Mouse (Mus musculus) mouse trophoblast stem cell (cell line): Measurements from ENCODE around the gene Muc3.
"Not testable (repeated sequence)": the region's sequence is repeated elsewhere in the genome, so short reads cannot be mapped to it uniquely, and the experiment has no call there.

Experiments used
- in situ Hi-C, 2 experiments: fragments of 300-500 bp; cut with MseI, MboI; formaldehyde crosslinking; loops; 2 replicates in 1 of 2; 3 replicates in 1 of 2; pipeline ENCODE4 v1.15.1; 2025

Muc3 gene

DNA sequence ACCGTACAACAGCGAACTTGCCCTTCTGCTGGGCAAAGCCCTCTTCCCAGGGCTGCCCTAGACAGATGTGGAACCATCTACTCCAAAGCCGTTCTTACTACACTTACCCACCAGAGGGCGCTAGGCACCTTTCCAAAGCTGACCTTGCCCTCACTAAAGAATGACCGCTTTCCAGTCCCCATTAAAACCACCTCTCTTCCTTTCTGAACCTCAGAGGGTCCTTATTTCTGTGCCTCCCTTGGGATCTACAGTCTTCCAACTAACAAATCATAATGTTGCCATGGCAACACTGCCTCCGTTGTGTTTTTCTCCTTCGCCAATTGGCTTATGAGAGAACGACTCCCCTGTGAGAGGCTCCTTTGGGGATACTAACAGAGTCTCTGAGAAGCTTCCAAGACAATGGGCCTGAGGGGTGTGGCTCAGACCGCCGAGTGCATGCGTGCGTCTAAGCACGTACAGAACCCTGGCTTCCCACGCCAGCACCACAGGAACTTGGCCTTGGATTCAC is 26.4 kb downstream of the Muc3 start:
- in situ Hi-C loops: no loop called here

DNA sequence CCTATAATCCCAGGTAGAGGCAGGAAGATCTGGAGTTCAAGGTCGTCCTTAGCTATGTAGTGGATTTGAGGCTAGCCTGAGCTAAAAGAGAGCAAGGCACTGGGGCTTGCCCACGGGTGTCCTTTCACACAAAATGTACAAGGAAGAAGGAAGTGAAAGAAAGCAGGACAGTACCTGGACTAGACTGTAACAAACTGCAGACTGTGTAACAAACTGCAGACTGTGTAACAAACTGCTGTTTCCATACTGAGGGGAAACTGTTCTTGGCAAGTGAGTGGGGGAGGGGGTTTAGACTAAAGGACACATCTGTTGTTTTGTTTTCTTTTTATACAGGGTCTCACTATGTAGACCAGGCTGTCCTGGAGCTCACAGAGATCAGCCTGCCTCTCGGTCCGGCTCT is 27.8 kb downstream of the Muc3 start:
- in situ Hi-C loops: no loop called here

DNA sequence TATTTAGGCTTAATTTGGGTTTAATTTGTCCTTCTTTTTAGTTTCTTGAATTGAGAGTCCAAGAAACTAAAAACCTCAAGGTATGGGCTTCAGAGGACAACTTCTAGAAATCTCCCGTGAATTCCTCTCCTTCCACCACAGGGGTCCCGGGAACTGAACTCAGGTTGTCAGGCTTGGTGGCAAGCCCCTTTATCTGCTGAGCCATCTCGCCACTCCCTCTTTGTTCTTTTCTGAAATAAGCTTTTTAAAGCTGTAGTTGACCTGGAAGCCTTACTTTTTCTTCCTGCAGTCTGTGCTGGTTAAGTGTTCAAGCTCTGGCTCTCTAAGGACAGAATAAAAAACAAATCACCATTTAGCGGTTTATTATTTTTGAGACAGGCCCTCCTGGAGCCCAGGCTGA is 30.2 kb downstream of the Muc3 start:
- in situ Hi-C loops: no loop called here

DNA sequence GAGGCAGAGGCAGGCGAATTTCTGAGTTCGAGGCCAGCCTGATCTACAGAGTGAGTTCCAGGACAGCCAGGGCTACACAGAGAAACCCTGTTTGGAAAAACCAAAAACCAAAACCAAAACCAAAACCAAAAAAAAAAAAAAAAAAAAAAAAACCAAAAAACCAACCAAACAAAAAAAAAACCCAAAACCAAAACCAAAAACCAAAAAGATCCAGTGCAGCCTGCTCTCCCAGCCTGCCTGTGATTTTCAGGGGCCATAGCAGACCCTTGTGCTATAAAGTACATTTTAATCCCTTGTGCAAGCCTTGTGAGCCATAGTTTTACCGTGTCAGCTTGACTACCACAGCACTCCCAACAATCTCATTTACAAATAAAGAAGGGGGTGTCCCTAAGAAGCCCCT is 31.1 kb downstream of the Muc3 start:
- in situ Hi-C loops: not testable (repeated sequence)

DNA sequence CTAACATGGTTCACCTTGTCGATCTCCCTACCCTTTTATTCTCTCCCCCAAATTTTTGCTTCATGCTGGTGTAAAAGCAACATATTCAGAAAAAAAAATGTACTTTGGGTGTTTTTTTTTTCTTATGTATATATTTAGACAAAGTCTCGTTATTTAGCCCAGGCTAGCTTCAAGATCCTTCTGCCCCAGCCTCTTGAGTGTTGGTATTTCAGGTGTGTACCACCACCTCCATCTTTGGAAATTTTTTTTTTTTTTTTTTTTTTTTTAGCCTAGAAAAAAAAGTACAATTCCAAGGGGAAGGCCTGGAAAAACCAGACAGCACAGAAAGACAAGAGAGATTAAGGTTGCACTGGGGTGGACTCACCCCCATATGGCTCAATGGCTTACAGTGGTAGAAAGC is 32.1 kb downstream of the Muc3 start:
- in situ Hi-C loops: no loop called here

DNA sequence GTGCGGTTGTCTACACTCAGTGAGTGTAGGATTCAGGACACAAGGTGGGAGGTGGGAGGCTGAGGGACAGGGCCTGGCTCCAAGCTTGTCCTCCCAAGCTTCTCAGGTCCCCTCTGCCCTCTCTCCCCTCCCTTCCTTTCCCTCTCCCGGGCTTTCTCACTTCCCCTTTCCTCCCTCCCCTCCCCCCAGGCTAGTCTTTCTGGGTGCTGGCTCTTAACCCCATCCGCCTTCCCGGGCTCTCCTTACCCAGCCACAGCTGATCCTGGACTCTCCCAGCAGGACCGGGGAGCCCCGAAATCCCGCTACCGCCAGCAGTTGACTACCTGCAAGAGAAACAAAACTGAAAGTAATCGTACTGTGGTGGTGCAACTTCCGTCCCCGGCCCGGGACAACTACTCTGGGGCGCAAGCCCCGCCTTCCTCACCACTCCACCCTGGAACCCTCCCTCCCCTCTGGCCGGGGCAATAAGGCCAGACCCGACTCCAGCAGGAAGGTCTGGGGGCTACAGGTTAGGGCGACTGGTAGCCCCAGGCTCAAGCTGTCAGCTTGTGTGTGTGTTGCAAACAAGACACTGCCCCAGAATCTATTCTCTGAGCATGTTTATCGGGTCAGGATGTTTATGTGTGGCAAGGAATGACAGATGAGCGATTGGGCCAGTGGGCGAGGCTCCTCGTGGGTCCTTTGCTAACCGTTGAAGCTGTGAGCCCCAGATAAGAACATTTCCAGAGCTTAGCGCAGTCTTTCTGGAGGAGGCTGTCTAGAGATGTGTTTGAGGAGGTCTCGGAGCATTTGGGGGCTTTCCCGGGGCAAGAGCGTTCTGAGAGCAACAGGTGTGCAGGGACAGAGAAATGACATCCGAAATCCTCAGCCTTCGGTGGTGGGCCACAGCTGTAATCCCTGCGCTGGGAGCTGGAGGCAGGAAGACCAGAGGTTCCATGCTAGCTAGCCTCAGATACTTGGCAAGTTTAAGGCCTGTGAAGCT is 33.0 kb downstream of the Muc3 start, which contains the start of gene Trim56:
Gene Trim56 (minus strand): TSS at position 344 of the 982 bp plus-strand sequence.
- in situ Hi-C loops: no loop called here

DNA sequence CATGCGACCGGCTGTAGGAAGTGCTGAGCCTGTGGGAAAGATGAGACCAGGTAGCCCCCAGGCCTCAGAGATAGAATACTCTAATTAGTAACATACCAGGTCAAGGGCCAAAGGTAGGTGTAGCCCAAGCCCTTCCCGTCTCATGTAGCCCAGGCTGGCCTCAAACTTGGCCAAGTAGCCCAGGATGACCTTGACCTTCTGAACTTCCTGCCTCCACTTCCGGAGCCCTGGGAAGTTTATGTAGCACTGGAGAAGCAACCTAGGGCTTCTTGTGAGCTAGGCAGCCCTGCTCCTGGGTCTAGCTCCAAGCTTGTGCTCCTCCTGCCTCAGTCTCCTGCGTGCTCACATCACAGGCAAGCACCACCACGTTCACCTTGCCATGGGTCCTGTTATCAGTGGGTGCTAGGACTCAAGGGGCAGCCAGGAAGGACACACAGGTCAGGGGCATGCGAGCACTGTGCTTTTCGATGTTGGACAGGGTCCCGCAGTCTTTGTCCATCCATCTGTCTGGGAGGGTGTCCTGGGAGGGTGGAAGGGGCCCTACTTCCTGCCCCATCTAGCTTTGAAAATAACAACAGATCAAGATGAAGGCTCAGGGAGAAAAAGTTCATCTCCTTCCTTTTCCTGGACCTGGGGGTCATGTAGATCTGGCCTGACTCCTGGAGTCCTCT is 34.1 kb downstream of the Muc3 start:
- in situ Hi-C loops: no loop called here

DNA sequence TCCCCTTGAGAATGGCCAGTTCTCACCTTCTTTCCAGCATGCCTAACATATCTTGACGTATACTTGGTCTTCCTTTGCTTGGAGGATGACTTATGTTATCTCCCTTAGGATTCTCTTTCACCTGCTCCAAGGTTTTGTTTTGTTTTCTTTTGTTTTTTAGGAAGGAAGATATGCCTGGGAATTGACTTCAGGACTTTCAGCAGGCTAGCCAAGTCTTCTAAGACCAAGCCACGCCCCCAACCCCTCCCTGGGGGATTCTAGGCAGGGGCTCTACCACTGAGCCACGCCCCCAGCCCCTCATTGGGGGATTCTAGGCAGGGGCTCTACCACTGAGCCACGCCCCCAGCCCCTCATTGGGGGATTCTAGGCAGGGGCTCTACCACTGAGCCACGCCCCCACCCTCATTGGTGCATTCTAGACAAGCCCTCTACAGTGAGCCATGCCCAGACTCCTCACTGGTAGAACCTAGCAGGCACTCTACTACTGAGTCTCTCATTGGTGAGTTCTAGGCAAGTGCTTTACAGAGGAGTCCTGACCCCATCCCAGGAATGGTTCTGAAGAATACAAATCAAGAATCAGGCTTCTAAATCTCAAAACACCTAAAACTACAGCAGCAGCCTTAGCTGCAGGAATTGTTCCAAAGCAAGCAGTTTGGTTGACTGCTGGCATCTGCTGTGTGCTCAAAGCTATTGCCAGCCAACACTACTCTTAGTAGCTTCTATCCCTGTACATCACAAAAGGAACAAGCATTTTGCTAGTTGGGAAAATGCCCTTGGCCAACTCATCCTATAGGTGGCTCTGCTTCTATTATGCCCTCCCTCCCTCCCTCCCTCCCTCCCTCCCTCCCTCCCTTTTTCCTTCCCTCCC is 37.3 kb downstream of the Muc3 start:
- in situ Hi-C loops: no loop called here

DNA sequence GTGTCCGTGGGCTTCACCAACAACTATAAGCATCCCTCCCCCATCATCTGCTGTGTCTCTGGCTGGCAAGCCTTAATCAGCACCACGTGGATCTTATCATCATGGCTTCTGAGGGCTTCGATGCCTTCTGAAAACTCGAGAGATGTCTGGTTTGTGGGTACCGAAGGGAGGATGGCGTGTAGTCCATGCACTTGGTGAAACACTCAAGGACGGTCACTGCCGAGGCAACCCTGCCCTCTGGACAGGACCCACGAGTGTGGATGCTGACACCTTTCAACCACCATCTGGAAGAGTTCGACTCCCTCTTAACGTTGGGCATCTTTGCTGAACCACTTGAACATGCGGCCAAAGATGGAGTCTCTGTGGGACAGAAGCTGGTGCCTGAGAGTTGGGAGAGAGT is 38.3 kb downstream of the Muc3 start:
- in situ Hi-C loops: no loop called here

DNA sequence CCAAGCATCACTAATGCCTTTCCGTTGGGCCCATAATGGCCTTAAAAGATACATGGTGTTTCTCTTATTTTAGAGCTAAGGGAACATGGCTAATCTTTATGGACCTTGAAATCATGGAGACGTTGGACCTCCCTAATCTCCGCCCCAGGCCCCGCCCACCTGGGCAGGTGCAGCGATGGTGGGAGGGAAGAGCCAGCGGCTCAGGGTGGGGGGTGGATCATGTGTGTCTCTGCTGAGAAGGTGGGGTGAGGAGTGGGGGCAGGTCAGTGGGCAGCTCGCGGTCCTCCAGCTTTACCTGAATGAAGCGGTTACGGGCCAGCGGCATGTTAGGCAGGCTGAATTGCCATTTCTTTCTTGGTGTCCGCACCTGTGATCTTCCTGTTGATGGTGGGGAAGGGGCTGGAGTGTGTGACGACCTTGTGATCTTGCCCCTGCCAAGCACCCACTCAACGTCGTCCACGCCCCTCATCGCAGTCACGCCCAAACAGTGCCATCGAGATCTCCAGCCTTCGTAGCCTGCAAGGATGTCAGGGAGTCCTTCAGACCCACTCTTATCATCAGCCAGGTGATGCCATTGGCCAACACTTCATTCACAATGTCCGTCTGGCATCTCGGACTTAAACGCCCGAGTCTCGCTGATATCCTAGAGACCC is 39.1 kb downstream of the Muc3 start:
- in situ Hi-C loops: loop anchor here (5.0 to 10.0 kb wide), 2 partner anchors 85 to 98 kb away; partner anchors contain the start of gene Vgf (in 1 of the 2)

DNA sequence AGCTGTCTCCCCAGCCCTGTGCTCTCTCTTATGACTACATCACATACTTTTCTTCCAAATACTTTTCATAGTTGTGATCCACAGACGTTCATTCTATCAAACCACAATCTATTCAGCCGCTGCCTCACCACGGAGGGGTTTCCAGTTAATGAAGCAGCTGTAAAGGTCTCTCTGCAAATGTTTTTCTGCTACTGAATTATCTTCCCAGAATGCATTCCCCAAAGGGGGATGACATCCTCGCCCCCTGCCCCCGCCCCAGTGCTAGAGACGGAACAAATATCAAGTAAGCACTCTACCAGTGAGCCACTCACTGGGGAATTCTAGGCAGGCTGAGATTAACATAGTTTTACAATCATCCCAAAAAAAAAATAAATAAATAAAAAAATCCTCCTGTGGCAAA is 41.0 kb downstream of the Muc3 start:
- in situ Hi-C loops: loop anchor here (5.0 to 10.0 kb wide), 2 partner anchors 83 to 96 kb away; partner anchors contain the start of gene Vgf (in 1 of the 2)

DNA sequence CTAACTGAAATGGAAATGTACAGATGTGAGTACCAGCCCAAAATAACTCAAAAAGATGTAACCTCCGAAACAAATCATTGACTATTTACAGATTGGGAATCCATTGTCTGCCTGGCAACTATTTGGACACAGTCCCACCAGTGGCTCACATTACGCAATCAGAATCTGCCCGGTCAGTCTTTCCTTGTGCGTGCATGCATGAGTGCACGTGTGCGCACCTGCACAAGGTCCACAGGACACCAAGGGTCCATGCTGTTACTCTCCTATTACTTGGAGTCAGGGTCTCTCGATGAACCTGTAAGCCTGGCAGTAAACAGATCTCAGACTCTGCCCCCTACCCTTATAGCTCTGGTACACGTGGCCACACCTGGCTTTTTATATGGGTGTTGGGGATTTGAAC is 41.5 kb downstream of the Muc3 start:
- in situ Hi-C loops: loop anchor here (5.0 to 10.0 kb wide), 2 partner anchors 83 to 95 kb away; partner anchors contain the start of gene Vgf (in 1 of the 2)

DNA sequence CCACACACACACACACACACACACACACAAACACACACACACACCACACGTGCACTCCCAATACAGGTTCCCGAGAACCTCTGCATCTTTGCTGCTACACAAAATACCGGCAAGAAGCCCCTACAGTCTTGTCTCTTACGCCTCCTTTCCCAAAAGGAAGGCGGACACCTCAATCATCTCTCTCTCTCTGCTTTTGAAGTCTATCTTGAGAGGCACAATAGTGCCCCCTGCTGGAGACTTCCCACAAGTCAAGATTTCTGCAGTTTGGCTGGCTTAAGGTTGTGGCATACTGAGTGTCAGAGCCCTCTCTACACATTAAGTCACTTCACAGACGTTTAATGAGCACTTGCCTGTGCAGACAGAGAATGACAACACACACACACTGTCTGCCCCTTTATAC is 42.1 kb downstream of the Muc3 start:
- in situ Hi-C loops: loop anchor here (5.0 to 10.0 kb wide), 2 partner anchors 82 to 95 kb away; partner anchors contain the start of gene Vgf (in 1 of the 2)

DNA sequence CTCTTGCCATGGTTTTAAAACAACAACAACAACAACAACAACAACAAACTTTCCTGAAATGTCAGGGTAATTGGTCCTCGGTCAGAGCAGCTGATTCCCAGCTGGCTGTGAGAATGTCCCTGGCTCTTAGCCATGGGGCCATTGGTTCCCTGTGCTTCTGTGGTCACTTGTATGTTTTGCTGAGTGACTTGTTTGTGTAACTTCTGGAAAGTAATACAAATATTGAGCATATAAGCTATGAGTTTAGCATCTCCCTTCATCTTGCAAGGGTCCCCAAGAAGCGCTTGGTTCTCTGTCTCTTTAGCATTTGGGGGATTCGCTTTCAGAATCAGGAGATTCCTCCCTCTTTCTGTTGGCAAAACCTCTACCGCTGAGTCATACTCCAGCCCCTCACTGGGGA is 42.7 kb downstream of the Muc3 start:
- in situ Hi-C loops: loop anchor here (5.0 to 10.0 kb wide), 2 partner anchors 82 to 94 kb away; partner anchors contain the start of gene Vgf (in 1 of the 2)

DNA sequence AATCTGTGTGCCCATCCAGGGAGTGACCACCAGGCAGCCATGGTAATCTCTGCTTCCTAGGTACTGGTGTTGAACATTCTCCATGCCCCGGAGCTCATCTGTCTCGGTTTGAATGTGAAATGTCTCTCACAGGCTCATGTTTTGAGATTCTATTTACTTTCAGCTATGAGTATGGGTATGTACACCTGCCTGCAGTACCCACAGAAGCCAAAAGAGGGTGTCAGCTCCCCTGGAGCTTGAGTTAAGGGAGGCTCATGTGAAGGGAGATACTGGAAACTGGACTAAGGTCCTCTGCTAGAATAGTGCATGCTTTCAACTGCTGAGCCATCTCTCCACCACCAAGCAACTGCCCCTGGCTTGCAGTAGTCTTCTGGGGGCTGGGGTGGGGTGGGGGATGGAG is 45.2 kb downstream of the Muc3 start:
- in situ Hi-C loops: loop anchor here in 1 of 2 experiments (10.0 kb wide), 1 partner anchor 79 kb away; the partner anchor contains the start of gene Vgf

DNA sequence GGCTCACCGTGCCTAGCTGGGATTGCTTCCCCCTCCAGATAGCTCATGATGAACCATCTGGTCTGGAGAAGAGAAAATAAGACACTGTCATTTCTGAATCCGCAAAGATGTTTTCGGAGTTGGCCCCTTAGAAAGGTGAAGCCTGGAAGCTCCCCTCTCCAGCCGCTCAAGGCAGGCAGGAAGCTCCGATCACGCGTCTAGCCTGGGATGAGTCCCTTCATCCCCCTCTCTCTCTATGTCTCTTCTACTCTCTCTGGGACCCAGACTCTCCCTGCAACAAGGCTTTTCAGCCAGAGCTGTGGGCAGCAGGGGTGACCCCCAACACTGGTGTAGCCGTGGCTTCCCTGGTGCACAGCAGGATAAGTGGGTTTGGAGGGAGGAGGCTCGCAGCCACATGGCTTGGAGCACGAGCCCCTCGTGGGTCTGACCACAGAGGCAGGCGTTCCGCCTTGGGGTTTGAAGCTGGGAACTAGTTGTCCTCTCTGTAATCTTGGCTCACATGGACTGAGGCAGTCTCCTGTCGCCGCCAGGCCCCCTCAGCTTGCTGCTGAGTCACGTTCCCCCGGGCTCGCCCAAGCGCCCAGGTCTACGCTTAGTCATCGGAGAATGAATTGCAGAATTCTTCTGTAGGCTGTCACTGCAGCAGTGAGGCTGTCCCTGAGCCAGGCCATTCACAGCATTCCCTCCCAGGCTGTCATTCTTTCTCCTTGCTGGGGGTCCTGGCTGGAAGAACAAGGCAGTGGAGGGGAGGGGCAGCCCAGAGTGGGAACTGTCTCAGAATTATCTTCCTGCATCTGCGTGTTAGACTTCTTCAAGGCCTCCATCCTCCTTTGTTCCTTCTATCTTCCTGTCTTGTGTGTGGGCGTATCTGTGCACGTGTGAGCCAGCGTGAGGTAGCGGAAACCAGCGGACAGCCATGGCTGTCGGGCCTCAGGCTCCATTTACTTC is 46.3 kb downstream of the Muc3 start:
- in situ Hi-C loops: loop anchor here in 1 of 2 experiments (10.0 kb wide), 1 partner anchor 78 kb away; the partner anchor contains the start of gene Vgf

DNA sequence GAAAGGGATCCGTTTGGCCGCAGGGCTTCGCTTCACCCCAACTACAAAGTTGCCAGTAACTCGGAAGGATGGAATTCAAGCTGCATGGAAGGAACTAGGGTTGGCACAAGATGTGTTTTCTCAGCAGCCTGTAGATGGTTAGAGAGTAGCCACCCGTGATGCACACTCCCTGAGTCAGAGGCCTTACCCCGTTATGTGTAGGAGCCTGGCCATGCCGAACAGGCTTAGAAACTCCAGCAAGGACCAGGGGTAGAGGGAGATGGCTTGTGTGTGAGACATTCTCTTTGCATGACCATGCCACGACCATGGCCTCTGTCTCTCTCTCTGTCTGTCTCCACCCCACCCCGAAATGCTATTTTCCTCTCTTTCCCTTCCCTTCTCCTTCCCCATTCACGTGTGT is 47.0 kb downstream of the Muc3 start:
- in situ Hi-C loops: loop anchor here in 1 of 2 experiments (10.0 kb wide), 1 partner anchor 77 kb away; the partner anchor contains the start of gene Vgf

DNA sequence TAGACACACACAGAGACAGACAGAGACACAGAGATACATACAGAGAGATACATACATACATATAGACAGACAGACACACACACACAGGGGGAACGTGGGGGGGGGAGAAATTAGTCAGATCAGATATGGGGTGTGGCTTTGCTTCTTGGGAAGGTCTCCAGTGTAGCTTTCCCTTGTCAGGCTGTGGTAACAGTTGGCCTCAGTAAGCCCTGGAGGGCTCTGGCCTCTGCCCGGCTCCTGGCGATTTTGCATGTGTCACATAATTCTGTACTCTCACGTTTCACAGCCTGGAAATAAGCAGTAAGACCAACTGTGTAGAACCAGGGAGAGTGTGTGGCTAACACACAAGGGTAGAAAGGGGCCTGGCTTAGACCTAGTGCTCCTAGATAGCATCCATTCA is 48.5 kb downstream of the Muc3 start:
- in situ Hi-C loops: loop anchor here in 1 of 2 experiments (10.0 kb wide), 1 partner anchor 76 kb away; the partner anchor contains the start of gene Vgf

DNA sequence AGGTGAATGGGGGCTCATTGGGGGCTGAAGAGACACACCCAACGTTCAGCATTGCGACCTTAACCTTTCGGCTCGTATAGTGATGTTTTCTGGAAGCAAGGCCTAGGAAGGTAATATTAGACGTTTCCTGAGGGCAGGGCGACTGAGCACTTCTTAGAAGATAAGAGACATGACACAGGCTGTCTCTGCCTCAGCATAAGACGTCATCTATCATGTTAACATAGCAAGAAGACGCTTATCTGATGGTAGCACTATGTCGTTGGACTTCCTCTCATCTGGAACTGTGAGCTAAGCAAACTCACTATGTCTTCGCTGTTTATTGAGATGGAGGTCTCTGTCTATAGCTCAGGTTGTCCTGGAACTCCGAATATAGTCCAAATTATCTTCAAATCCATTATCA is 50.7 kb downstream of the Muc3 start:
- in situ Hi-C loops: no loop called here
